ENCODE assay signal across 10 mouse cellular contexts in the genomic region with DNA sequence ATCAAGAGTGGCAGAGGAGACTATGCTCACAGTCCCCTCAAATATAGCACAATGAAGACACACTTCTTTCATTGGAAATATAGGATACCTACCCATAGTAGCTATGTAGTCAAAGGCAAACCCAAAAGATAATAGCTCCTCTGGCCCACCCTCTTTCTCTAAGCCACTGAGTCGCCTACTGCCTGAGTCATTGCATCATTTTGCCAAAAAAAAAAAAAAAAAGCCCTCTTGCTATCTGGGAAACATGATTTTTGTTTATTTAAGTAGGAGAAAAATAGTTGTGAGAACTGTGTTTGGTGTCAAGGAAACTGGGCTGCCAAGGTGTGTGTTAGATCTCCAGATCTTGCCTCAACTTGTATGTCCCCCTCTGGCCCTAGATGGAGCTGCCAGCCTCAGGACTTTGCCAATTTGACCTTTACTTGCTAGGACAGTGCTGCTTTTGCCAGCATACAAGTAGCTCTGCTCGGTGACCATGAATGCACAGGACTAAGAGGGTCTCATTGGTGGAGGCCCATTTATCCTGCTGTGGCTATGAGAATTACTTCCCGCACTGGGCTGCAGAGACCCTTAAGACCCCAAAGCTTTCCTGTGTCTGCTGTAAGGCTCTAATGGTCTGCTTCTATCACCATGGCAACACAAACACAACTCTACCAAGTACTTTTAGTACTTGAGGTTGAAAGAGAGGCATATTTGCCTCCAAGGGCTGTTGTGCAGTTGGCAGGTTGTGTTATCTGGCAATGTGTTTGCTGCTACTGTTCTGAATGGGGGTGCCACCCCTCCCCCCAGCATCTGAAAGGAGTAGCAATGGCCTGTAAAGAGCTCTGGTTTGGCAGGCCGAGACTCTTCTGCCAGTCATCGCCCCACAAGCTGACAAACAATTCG.
DNase-seq lines count a peak whose midpoint lies in the region; ATAC-seq and TF ChIP-seq lines count a peak whose summit lies in the region.
"Had no signal": no experiment of that assay in that cellular context is flagged by ENCODE, and none has a peak within 500 bp of the region (broad histone marks: within the 10 kb centered on the region; RNA-seq: fewer than 3 reads in every experiment).

No protein-coding gene starts in this region.

- H3K4me2 ChIP-seq in forebrain, embryonic 12.5 days, result no peak overlapping the region
- no peak overlapping the region for H3K4me2 ChIP-seq in myocyte (ENCODE audit: low read depth)
- no peak overlapping the region for H3K4me2 ChIP-seq in kidney, embryonic 16.5 days (replicated peaks; ENCODE audit: low read depth, low read length)

- H3K4me3 ChIP-seq in layer of hippocampus, adult 2 months, result no peak overlapping the region
- H3K4me3 ChIP-seq in forebrain, embryonic 12.5 days (replicated peaks), result no peak overlapping the region
- no peak overlapping the region for H3K4me3 ChIP-seq in myocyte
- H3K4me3 ChIP-seq in kidney, embryonic 16.5 days (ENCODE audit: low read length), result no peak overlapping the region

- no peaks in the 10 kb centered on the region for H3K9me3 ChIP-seq in forebrain, embryonic 12.5 days
- no peaks in the 10 kb centered on the region for H3K9me3 ChIP-seq in kidney, embryonic 16.5 days (ENCODE audit: low read length)

- intact Hi-C loops in heart, postnatal 10 days (cut with DNase I), result no loop called here

- H3K79me2 ChIP-seq in myocyte (ENCODE audit: control insufficient read depth, insufficient read depth), result no peaks in the 10 kb centered on the region

- no peaks in the 10 kb centered on the region for H3K36me3 ChIP-seq in forebrain, embryonic 12.5 days (replicated peaks)
- no peaks in the 10 kb centered on the region for H3K36me3 ChIP-seq in myocyte (ENCODE audit: control insufficient read depth, insufficient read depth)
- no peaks in the 10 kb centered on the region for H3K36me3 ChIP-seq in kidney, embryonic 16.5 days (ENCODE audit: insufficient read depth, low read length)

- no peaks in the 10 kb centered on the region for H3K27me3 ChIP-seq in forebrain, embryonic 12.5 days
- no peaks in the 10 kb centered on the region for H3K27me3 ChIP-seq in myocyte (ENCODE audit: control insufficient read depth, insufficient read depth, insufficient read length)
- H3K27me3 ChIP-seq in kidney, embryonic 16.5 days (ENCODE audit: insufficient read depth, low read length), result no peaks in the 10 kb centered on the region

- 0 out of 2 replicates have a peak, but pooled peaks have one; percentile 9 for TF ChIP-seq CTCF in layer of hippocampus, adult 2 months (conservative IDR thresholded peaks at IDR 0.05)

- no peak overlapping the region for H3ac ChIP-seq in myocyte (ENCODE audit: control insufficient read depth, insufficient read length)

- H3K4me1 ChIP-seq in forebrain, embryonic 12.5 days, result peaks cover 20% of the 10 kb centered on the region
- H3K4me1 ChIP-seq in kidney, embryonic 16.5 days (ENCODE audit: insufficient read depth, low read length), result peaks cover 11% of the 10 kb centered on the region

- 51% methylated on average over 6 of the region's 6 CpGs for WGBS in forebrain, embryonic 12.5 days
- WGBS in kidney, embryonic 16.5 days, result 63% methylated on average over 6 of the region's 6 CpGs

- TF ChIP-seq POLR2A in myocyte (IDR thresholded peaks at IDR 0.05; ENCODE audit: insufficient read length, low read depth), result no peak

- DNase-seq in layer of hippocampus, adult 2 months (ENCODE audit: low spot score in 2 of 2), result peak in 1 of 2 experiments; percentile 55
- no peak for DNase-seq in layer of hippocampus, postnatal 25 days (ENCODE audit: extremely low spot score in 1 of 2, low spot score in 1 of 2)
- peak; percentile 36 to 40 for DNase-seq in layer of hippocampus, postnatal 36 days
- DNase-seq in heart, postnatal 10 days, result no peak
- no peak for DNase-seq in thymus, postnatal 36 days
- DNase-seq: gastrocnemius, postnatal 25 days had no signal

- peak overlapping the region; percentile 80 for H3K27ac ChIP-seq in layer of hippocampus, adult 2 months
- no peak overlapping the region for H3K27ac ChIP-seq in forebrain, embryonic 12.5 days
- H3K27ac ChIP-seq in kidney, embryonic 16.5 days (ENCODE audit: low read length), result no peak overlapping the region

- H3K9ac ChIP-seq in forebrain, embryonic 12.5 days, result no peak overlapping the region
- no peak overlapping the region for H3K9ac ChIP-seq in kidney, embryonic 16.5 days (replicated peaks; ENCODE audit: low read length)

- ATAC-seq in forebrain, embryonic 12.5 days (ENCODE audit: low FRiP score), result peak; percentile 37; the same call in 1 of the 2 replicates
- no peak for ATAC-seq in kidney, embryonic 16.5 days (ENCODE audit: low FRiP score, low TSS enrichment)
- ATAC-seq: inflammation-experienced regulatory T-cells, adult 6 months had no signal

TF ChIP-seq in myocyte, 11 proteins besides CTCF, POLR2A, EP300 and RAD21:
- no peak for TF ChIP-seq USF1 (IDR thresholded peaks at IDR 0.05; ENCODE audit: low read depth)
- no peak for TF ChIP-seq TCF12 (IDR thresholded peaks at IDR 0.05; ENCODE audit: insufficient read depth, poor library complexity, severe bottlenecking)
- TF ChIP-seq E2F4 (IDR thresholded peaks at IDR 0.05; ENCODE audit: insufficient read depth), result no peak
- peak; percentile 37; the same call in 1 of the 2 replicates for TF ChIP-seq CEBPB (IDR thresholded peaks at IDR 0.05; ENCODE audit: insufficient read depth, poor library complexity, severe bottlenecking)

Comparison
In these comparisons a context has a peak if more than half of its experiments do, and no peak if none do; other contexts are left out.
1. DNase-seq: peak in layer of hippocampus, postnatal 36 days (2 of 2); none in layer of hippocampus, postnatal 25 days (0 of 2), heart, postnatal 10 days (0 of 2) and thymus, postnatal 36 days (0 of 2).